Mouse (Mus musculus) layer of hippocampus, adult 11-12 months (tissue): ENCODE data around the gene 4930444G20Rik.
"Not testable (repeated sequence)": the region's sequence is repeated elsewhere in the genome, so short reads cannot be mapped to it uniquely, and the experiment has no call there.

Experiments used
- DNase-seq: peaks from one replicate; pipeline ENCODE4 v3.0.0; 2022; ENCODE audit warnings: low spot score

Gene 4930444G20Rik

DNA sequence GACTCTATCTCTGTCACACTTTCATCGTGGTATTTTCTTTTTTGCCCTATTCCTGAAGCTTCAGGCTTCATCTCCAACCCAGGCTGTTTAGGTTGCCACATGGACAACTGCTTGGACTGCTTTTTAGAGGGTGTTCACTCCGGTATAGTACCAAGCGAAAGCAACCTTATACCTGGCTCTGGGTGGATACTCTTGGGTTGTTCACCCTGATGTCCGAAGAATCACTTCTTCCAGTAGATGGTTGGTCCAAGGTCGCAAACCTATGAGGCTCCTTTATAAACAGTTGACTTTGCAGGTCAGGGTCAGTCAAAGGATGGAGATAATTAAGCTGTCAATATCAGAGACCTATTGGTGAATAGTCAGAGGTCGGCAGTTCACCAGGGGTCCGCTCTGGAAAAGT is at the start of gene 4930444G20Rik:
TSS of gene 4930444G20Rik (minus strand) at position 101 of the 400 bp plus-strand sequence.
- not testable (repeated sequence) for DNase-seq

DNA sequence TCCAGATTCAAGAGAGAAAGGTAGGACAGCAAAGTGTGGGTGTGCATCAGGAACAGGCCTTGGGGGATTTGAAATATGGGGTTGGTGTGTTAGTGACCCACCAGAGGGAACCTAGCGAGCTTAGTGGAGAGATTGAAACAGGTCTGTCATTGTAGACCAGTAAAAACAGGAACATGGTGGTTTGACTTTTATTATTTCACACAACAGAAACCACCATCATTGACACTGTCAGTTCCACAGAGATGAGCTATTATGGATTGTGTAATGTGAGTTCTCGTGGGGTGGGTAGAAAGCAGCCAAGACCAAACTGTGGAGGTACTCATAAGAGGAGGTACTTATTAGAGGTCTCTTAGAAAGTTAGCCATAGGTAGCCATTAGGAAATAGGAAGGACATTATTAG is 6.7 kb upstream of the 4930444G20Rik start:
- no peak for DNase-seq

DNA sequence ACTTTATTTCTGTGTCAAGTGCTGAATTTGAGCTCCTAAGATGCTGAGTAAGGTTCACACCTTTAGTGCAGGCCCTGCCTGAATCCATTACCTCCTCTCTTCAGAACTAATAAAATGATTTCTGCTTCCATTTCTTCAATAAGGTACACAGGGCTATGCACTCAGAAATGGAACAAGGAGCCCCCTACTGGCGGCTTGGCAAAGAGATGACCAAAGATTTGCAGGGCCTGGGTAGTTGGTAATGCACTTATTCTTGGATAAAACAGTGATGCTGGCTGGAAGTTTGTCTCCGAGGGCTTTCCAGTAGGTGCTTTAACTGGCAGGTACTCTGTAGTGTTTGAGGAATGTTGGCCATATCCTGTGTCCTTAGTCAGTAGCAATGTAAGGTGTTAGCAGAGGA is 4.9 kb upstream of the 4930444G20Rik start:
- DNase-seq, result no peak

DNA sequence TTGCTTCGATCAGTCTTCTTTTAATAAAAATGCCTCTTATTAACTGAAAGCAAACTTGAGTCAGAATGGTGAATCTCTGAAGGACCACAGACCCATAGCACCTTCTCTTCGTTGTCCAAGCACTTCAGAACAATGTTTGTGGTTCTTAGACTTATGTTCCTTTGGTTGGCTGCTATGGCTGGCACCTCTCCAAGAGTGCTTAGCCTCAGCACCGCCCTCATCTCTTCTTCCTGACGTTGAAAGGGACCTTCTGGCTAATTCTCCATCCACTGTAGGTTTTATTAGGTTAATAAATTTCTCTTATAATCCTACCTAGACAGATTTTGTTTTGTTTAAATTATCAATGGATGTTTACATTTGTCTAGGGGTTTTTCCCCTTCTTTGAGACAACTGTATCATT is 2.7 kb upstream of the 4930444G20Rik start:
- DNase-seq, result no peak

DNA sequence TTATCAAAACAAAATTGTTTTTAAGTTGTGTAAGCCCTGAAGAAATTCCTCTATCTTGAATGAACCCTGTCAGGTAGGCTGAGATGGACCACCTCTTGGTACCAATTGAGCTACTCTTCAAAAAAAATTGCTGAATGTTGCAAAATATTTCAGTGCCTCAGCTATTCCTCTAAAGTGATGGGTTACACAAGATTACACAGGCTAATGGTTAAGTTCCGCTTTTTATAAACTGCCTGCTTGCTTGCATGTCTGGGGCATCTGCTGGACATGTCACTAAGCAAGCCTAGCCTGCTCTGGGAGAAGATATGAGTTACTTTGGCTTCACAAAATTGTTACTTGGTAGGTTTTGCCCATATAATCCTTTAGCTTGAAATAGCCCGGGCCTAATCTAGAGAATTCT is 2.3 kb upstream of the 4930444G20Rik start:
- no peak for DNase-seq

DNA sequence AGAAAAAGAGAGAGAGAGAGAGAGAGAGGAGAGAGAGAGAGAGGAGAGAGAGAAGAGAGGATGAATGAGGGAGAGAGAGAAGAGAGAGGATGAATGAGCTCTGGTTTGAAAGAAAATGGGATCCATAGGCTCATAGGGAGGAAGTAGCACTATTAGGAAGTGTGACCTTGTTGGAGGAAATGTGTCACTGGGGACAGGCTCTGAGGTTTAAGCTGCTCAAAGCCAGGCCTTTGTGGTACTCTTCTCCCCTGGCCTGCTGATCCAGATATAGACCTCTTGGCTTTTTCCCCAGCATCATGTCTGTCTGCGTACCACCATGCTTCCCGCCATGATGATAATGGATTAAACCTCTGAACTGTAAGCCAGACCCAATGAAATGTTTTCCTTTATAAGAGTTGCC is 8.5 kb downstream of the 4930444G20Rik start:
- DNase-seq, result no peak

DNA sequence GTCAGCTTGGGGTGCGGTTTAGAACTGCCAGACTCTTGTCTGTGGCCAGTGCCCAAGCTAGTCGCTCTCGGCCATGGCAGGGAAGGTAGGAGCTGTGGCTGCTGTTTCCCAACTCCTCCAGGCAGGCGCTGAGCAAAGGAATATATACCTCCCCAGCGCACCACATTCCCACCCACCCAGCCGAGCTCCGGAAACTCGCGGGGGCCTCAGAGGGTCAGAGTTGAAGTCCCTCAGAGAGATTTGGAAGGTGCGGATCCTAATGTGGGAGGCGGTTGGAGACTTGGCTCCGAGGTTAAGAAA is 8.9 kb downstream of the 4930444G20Rik start:
- no peak for DNase-seq

DNA sequence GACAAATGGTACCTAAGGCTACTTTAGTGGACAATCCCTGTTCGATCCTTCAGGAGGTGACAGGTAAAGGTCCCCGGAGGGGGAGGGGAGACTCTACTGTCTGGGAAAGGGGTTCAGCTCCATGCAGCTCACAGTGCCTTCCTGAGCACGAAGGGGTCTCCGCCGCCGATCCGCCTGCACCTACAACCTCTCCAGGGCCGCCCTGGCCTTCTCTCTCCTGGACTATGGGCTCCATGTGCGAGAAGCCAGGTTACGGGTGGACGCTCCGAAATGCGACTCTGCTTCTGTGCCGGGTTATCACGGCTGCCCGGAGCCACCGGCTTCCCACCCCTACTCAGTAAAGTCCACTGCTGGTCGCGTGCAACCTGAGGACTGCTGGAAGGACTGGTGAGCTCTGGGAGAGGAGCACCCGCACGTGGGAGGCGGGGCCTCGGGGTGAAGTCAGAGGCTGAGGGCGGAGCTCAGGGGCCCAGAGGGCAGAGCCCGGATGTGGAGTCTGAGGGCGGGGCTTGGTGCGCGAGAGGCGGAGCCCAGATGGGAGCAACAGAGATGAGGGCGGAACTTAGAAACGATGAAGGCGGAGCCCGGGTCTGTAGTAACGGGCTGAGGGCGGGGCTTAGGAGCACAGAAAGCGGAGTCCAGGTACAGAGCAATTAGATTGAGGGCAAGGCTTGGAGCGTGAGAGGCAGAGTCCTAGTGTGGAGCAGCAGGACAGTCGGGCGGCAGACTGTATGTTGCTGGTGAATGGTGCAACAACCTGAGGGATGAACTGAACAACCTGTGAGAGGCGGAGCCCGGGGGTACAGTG is 9.5 kb downstream of the 4930444G20Rik start:
- DNase-seq, result peak; percentile 93

DNA sequence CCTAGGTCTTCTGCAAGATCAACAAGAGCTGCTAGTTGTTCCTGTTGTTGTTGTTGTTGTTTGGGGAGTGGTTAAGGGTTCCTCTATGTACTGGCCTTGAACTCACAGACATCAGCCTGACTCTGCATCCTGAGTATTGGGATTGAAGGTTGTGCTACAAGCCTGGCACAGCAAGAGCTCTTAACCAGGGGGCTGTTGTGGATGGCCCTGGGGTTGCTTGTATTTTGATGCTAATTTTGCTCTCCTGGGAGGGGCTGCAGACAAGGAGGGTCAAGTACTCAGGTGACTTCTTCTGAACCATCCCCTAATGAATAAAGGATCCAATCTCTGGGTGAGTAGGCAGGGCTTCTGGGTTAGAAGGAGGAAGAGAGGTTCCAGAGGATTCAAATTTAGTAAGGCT is 12.6 kb downstream of the 4930444G20Rik start:
- DNase-seq, result no peak

DNA sequence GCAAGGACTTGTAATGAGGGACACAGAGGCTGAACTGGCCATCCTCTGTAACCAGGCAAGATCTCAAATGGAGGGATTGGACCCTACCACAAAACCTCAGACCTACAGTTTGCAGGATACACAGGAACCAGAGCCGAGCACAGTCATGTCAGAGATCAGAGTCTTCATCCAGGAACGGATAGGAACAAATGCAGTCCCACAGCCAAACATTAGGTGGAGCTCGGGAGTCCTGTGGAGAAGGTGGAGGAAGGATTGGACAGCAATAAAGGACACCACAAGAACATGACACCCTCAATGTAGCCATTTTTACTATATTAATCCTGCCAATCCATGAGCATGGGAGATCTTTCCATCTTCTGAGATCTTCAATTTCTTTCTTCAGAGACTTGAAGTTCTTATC is 31.6 kb downstream of the 4930444G20Rik start:
- DNase-seq, result peak; percentile 60

DNA sequence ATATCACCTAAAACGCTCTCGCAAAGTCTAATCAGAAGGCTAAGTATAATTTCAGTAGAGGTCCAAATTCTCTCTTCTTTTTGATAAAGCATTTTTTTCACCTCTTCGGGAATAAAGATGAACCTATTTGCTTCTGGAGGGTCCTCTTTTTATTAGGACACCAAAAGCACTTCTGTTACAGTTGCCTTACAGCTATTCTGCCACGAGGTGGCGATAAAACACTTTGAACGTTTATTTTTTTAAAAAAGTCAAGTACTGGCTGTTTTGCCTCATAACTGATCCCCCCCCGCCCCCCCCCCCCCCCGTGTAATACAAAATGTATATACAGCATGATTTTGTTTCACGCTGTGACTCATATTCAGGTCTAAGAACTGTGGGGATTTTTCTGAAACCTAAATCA is 33.6 kb downstream of the 4930444G20Rik start:
- peak; percentile 21 for DNase-seq

DNA sequence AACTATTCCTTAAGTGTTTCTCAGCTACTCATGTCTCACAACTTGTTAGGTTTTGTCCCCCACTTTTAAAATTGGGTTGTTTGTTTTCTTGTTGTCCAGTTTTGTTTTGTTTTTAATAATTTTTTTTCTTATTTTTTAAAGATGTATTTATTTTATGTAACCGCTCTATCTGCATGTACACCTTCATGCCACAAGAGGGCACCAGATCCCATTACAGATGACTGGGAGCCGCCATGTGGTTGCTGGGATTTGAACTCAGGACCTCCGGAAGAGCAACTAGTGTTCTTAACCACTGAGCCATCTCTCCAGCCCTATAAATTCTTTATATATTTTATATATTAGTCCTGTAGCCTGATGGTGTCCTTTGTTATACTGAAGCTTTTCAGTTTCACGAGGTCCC is 49.3 kb downstream of the 4930444G20Rik start:
- no peak for DNase-seq

DNA sequence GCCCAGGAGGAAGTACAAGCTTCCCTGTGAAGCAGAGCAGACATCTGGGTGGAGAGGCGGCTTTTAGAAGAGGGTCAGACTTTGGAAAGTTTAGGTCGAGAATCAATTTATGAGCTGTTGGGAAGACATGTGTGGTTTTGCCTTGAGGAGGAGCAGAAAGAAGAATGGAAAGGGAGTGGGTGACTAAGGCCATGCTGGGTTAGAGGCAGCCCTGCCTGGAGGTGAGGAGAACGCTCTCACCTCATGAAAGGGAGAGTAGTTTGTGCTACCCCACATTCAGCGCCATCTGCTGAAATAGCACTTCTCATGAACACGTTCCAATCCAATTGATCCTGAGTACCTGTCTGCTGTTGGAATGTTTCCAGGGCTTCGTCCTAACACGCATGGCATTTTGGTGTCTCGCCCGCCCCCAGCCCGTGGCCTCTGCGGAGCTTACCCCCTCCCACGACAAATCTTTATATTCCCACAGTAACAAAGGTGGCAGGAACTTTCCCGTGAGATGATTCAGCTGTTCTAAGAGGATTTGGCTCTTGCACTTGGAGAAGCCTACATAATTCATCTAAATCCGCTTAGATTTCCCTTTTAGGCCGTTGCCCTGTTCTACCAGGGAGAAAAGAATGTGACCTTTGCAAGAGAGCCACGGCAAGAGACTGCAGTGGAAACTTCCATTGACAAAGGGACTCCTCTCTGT is 50.3 kb downstream of the 4930444G20Rik start:
- DNase-seq, result no peak
